Mouse (Mus musculus) heart, adult 2 months (tissue): ENCODE results near the gene Hoga1.

Experiments
- CTCF ChIP-seq: fragments of 200-600 bp; IDR thresholded peaks from 2 replicates; pipeline ENCODE4 v1.8.1; 2022; ENCODE audit warnings: antibody characterized with exemption, mild to moderate bottlenecking, moderate library complexity
- EP300 ChIP-seq: fragments of 200-500 bp; IDR thresholded peaks from 2 replicates; pipeline ENCODE4 v1.6.1; 2011; ENCODE audit warnings: low read depth, low read length, control low read depth; ENCODE audit not compliant: insufficient read depth
- POLR2A ChIP-seq: fragments of 200-500 bp; IDR thresholded peaks from 2 replicates; pipeline ENCODE4 v1.6.1; 2011; ENCODE audit warnings: mild to moderate bottlenecking, low read depth, low read length, control low read depth; ENCODE audit not compliant: insufficient read depth

DNA sequence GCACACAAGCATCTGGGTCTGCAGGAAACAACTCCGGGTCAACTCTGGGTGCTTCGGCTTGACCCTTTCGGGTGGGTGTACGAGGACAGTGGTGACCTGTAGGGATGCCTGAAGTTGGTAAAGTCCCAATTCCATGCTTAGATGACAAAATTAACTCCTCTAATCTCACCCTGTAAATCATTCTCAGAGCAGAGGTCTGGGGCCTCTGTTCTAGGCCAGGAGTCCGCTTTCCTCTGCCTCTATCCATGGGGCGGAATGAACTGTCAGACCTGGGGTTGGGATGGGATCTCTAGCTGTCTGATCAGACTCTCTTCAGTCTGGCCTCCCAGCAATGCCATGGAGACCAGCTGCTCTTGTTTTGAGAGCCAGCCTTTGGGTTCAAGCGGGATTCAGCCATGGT, 16.0 kb downstream of the Hoga1 start:
- TF ChIP-seq CTCF (no peak), POLR2A (no peak), EP300 (no peak)
